Mouse (Mus musculus): Measurements from ENCODE around the gene Trp63. TPM values are rescaled to one million over a fixed set of nuclear protein-coding genes. Genes with fewer than 3 reads are reported as not detected.

Gene Trp63
- polyA plus RNA-seq, 1 experiment from 2014 or later, result 0.15 TPM

- no peak overlapping the region for H3K4me2 ChIP-seq
- H3K36me3 ChIP-seq, result no peaks in the 10 kb centered on the region
- no peak for ATAC-seq
Measured at GRCm38 (mm10) chr16:25900389-25900908, 216.9 kb downstream of the Trp63 start.

GRCm38 (mm10) chr16:25912185-25912584, 228.6 kb downstream of the Trp63 start:
- H3K4me1 ChIP-seq, result no peaks in the 10 kb centered on the region
- no peaks in the 10 kb centered on the region for H3K9me3 ChIP-seq (replicated peaks)
- H3K27me3 ChIP-seq (replicated peaks), result no peaks in the 10 kb centered on the region
- H3K36me3 ChIP-seq, result no peaks in the 10 kb centered on the region
- no peak overlapping the region for H3K4me3 ChIP-seq
- 46% methylated on average over 1 of the region's 1 CpGs for WGBS (ENCODE audit: insufficient replicate concordance)
- no peak for ATAC-seq
- no peak overlapping the region for H3K27ac ChIP-seq
- no peak overlapping the region for H3K9ac ChIP-seq
- no peak overlapping the region for H3K4me2 ChIP-seq

More at GRCm38 (mm10) chr16:25900389-25900908, 216.9 kb downstream of the Trp63 start:
- WGBS (ENCODE audit: insufficient replicate concordance), result 59% methylated on average over 3 of the region's 3 CpGs
- Histone ChIP-seq H3K9ac (no peak overlapping the region), H3K9me3 (replicated peaks) (no peaks in the 10 kb centered on the region), H3K27ac (no peak overlapping the region), H3K4me1 (no peaks in the 10 kb centered on the region), H3K27me3 (replicated peaks) (no peaks in the 10 kb centered on the region), H3K4me3 (no peak overlapping the region)

- no peaks in the 10 kb centered on the region for H3K4me1 ChIP-seq
- no peaks in the 10 kb centered on the region for H3K27me3 ChIP-seq (replicated peaks)
- no peak overlapping the region for H3K27ac ChIP-seq
- WGBS (ENCODE audit: insufficient replicate concordance), result 60% methylated on average over 2 of the region's 2 CpGs
- no peaks in the 10 kb centered on the region for H3K36me3 ChIP-seq
- no peak overlapping the region for H3K9ac ChIP-seq
- no peak for ATAC-seq
- no peak overlapping the region for H3K4me3 ChIP-seq
- H3K9me3 ChIP-seq (replicated peaks), result no peaks in the 10 kb centered on the region
- H3K4me2 ChIP-seq, result no peak overlapping the region
Measured at GRCm38 (mm10) chr16:25934181-25934580, 250.6 kb downstream of the Trp63 start.

Data from liver, embryonic 12.5 days (tissue).